Mouse (Mus musculus) mature B cell (primary cell): ENCODE results near the gene Scap.

Source experiments
- in situ Hi-C: fragments of 300-500 bp; cut with MboI; formaldehyde crosslinking; loops from 2 replicates; pipeline ENCODE4 v1.14.3; 2019

Gene Scap

DNA sequence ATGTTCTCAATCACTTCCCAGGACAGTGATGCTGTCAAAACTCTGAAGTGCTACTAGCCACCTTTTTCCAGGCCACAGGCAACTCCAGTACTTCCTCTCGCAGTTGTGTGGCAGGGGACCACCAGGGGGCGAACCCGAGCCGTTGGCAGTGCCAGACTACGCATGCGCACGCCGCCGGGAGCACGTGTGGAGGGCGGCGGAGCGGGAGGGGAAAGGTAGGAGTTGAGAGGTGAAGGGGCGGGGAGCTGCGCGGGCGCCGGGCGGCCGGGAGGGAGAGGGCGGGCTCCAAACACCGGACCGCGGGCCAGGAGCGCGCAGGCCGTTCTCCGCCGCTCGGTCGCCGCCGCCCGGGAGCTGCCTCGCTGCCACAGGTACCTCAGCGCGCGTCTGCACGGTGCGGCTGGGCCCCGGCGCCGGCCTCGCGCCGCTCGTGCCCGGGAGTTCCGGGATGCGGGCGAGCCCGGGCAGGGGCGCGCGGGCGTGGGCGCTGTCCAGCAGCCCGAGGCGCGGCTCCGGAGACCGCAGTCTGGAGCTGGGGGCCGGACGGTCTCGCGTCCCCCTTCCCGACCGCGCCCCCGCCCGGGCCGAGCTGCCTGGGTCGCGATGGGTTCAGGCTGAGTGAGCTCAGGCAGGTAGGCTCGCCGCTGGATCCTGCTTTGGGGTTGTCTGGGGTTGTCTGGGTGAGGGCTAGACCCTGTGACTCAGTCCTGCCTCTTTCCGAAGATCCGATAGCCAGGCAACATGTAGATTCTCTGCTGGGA, at the start of gene Scap:
Gene Scap (plus strand): TSS at position 154 of the 761 bp plus-strand sequence.
- in situ Hi-C loops = no loop called here

DNA sequence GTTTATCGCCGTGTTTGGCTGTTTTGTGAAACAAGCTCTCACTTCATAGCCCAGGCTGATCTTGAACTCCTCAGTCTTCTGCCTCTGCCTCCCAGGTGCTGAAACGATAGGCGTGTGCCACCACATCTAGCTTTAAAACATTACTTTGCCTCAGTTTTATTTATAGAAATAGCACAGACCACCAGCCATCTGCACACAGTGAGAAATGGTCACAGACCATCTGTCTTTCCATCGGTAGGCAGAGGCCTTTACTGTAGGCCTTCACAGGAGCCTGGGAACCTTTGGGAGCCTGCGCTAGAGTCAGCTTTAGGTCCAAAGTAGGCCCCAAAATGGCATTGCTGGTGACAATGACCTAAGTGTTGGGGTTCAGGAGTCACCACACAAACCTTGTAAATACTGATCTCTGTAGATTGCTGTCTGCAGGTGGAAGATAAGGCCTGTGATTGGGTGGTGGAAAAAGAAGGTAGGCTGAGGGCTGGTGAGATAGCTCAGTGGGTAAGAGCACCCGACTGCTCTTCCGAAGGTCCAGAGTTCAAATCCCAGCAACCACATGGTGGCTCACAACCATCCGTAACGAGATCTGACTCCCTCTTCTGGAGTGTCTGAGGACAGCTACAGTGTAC, 48.9 kb upstream of the Scap start:
- in situ Hi-C loops = no loop called here

DNA sequence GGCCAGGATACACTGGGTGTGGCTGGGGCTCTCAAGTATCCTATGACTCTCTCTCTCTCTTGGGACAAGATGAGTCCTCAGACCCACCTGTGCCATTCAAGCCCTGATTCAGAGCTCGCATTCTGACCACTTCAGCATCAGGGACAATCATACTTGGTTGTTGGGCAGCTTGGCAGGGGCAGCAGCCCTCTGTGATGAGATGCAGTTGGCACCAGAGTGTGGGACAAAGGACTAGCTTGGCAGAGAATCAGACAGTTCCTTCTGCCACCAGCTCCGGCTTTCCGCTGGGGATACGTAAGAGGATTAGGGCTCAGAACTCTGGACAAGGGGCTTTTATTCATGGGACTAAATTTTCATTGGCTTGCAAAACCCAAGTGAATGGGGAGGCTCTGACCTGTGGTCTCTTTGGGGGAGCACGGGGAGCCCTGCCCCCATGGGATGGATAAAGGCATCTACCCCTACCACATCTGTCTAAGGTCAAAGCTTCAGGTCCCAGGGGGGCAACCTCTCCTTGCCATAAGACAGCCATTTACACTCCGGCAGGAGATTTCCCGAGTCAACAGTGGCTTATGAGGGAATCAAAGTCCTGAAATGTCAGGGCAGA, 45.7 kb upstream of the Scap start:
- in situ Hi-C loops = no loop called here

DNA sequence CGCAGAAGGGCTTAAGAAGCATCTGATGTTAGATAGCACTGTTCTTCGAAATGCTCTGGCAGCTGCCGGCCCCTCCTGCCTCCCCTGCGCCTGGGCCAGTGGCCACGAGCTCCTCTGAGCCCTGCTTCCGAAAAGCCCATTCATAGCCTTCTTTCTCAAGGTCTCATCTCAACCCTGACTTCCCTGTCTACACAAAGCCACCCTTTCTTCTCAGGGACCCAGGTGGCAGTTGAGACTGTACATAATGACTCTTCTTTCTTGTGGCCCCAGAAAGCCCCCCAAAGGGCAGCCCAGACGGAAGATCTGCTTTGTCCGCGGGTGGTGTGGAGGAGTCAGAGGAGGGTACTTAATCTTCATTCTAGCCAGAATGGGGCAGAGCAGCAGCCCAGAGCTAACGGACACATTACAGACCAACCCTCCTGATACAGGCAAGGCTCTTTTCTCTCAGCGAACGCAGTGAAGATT, 39.8 kb upstream of the Scap start:
- in situ Hi-C loops = no loop called here

DNA sequence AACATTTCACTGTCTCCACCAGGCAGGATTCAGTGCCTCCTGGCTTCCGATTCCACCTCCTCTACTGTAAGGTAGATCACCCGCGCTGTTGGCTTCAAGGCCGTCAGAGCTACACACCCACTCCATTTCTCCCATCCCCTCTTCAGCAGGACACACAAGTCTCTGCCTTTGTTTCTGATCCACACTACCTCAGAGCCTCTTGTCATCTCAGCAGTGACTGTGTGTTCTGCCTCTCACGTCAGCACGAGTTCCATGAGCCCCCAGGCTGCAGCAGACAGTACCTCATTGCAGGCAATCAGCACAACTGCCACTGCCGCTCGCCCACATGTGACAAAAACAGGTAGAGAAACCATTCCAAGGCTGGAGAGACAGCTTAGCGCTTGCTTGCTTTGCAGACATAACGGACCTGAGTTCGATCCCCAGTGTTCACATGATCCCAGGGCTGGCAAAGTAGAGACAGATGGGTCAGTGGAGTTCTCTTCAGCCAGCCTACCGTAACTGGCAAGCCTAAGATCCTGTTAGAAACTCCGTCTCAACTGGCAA, 39.1 kb upstream of the Scap start:
- in situ Hi-C loops = no loop called here

DNA sequence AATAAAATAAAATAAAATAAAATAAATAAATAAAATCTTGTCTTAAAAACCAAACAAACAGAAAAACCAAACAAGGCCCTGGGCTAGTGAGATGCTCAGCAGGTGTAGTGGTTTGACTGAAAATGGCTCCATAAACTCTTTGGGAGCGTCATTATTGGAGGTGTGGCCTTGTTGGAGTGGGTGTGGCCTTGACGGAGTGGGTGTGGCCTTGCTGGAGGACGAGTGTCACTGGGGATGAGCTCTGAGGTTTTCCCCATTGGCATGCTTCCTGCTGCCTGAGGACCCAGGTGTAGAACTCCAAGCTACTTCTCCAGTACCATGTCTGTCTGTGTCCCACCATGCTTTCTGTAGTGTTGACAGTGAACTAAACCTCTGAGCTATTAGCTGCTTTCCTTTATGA, 38.3 kb upstream of the Scap start:
- in situ Hi-C loops = no loop called here

DNA sequence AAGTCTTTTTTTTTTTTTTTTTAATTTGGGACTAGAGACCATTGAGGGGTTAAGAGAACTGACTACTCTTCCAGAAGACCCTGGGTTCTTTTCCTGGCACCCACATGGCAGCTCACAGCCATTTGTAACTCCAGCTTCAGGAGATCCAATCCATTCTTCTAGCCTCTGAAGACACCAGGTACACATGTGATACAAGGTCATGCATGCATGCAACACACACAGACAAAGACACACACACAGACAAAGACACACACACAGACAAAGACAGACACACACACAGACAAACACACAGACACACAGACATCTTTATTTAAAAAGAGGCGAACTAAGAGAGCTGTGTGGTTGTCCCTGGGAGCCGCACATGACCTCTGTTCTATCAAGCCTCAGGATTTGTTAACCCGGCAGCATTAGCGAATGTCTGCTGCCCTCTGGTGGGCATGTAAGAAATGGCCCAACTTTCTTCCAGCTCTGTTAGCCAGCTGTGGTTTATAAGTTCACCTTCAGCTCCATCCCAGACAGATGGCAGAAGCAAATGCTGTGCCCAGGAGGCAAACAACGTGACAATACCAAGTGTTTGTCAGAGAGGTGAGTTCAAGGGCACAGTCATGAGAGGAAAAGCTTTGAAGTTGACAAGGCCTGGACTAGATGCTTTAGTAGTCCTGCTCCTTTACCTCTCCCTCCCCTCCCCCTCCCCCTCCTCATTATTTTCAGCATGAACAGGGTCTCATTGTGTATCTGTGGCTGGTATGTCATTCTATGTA, 36.0 kb upstream of the Scap start:
- in situ Hi-C loops = no loop called here

DNA sequence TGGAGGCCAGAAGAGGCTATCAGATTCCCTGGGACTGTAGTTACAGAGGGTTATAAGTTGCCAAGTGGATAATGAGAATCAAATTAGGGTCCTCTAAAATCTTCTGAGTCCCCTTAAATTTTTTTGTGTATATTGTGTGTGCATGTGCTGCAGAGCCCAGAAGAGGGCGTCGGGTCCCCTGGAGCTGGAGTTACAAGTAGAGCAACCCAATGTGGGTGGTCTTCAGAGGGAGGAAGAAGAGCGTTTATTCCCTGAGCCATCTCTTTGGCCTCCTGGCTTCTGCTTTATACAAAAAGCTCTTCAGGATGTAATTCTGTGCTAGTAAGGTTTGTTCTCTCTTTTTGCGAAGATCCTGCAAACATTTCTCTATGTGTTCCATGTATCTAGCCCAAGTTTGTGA, 28.6 kb upstream of the Scap start:
- in situ Hi-C loops = no loop called here

DNA sequence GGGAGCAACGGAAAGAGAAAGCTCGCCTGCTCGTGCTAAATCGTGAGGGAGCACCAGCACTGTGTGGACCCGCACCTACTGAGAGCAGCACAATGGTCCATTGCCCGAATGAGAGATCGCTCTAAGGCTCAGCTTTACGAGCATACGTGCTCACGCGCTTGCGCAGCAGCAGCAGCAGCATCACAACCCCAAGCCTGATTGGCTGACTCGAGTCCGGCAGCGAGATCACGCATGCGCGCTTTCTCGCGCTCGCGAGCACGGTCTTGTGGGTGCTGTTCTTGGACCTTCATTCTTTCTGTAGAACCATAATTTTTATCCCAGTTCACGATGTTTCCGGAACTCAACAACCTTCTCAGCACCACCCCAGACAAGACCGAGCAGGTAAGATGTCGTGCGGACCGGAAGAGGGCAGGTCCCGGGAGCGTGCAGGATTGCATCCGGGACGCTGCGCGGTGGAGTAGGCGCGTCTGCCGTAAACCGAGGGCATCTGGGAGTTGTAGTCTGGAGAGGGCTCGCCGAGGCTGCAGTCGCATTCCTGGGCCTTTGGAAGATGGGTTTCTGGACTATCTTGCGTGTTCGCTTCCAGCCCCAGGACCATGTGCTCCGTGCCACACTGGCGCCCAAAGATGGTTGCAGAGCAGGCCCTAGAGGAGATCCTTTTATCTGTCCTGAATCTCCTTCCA, 28.0 kb upstream of the Scap start, which contains the start of gene Elp6:
Gene Elp6 (plus strand): TSS at position 205 of the 683 bp plus-strand sequence.
- in situ Hi-C loops = no loop called here

DNA sequence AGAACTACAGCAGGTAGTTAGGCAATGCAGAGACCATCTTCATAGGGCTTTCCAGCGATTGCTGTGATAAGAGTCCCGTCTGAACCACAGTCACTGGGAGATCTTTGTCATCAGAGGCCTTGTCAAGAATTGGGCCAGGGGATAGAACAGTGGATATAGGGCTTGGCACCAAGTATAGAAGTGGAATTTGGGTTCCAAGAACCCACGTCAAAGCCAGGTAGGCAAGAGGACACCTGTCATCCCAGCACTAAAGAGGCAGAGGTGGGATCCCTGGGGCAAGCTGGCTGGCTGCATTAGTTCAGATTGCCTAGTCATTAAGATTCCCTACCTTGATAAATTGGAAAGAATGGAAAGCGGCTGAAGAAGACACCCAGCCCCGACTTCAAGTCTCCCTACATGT, 26.7 kb upstream of the Scap start:
- in situ Hi-C loops = no loop called here

DNA sequence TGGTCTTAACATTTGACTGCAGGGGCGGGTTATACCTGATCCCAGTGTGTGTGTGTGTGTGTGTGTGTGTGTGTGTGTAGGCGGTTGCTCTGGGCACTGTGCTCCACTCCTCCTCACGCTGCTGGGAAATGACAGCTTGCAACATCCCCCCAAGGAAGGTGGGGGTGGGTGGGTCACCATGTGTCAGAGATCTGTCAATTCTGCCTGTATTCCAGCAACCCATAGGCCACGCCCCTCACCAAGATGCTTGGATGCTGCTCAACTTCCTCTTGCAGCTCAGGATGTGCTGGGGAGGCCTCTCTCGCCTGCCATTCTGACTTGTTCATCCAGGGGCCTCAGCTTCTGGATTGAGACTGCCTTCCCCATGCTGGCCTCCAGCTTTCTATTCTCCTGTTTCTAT, 18.4 kb upstream of the Scap start:
- in situ Hi-C loops = no loop called here

DNA sequence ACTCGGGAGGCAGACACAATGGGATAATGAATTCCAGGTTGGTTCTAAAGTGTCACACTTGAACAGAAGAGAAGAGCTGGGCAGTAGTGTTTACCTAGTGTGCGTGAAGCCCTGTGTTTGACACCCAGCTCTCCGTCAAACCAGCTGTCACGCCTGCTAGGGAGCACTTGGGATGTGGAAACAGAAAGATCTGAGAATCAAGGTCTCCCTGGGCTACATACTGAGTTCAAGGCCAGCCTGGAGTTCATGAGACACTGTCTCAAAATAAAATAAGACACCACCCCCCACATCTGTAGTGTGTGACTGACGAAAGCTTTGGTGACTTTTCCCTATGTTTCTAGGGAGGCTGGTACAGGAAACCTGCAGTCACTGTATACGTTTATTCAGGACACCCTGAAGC, 17.7 kb upstream of the Scap start:
- in situ Hi-C loops = no loop called here

DNA sequence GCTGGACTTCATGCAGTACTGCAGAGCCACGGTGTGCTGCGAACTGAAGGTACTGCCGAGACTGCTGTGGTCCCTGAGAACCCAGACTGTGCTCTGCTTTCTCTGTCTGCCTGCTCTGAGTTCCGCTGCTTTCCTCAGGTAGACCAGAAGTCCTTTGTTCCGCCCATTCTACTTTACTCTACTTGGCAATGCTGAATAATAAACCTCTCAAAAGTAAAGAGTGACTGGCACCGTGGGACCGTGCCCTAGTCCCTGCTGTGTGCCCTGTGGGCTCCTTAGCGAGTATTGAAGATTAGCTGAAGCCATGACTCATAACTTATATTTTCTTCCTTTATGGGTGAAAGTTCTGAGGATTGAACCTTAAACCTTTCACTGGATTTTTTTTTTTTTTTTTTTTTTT, 17.2 kb upstream of the Scap start:
- in situ Hi-C loops = no loop called here

DNA sequence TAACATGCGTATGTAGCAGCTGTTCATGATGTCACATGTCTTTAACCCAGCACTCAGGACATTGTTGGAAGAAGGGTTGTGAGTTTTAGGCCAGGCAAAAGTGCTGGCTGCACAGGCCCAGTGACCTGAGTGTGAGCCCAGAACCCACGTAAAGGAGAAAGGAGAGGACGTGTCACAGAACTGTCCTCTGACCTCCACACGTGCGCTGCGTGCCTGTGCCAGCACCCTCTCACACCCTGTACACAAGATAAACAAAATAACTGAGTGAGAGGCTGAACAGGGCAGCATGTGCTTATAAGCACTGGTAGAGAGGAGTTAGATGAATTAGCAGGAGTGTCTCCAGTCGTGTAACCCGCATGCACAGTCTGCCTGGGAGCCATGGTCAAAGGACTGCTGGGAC, 16.6 kb upstream of the Scap start:
- in situ Hi-C loops = no loop called here

DNA sequence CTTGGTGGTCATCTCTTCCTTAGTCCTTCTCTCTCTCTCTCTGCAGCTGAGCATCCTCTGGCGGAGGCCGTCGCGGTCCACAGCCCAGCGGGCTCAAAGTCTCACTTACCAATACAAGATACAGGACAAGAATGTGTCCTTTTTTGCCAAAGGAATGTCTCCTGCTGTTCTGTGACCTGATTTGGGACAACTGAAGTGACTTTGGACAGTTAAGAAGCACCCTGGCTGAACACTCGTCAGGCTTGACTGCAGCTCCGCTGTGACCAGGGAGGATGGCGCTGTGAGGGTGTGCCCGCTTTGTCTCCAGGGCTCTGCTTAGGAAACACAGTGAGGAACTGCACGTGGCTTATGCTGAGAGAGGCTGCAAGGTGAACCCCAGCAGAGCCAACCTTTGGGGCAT, 12.3 kb upstream of the Scap start:
- in situ Hi-C loops = no loop called here

DNA sequence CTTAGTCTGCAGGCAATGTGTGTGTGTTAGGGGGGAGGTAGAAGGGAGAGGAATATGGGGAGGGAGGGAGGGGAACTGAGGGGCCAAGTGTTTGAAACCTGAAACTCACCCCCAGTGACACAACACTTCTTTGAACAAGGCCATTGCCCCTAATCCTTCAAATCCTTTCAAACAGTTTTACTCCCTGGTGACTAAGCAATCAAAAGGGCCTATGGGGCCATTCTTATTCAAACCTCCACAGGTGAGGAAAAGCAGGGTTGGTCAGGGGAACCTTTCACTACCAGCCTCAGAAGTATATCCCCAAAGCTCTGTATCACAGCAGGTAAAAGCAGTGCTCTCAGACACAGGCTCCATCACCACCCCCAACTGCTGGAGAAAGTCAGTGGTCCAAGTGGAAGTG, 10.1 kb upstream of the Scap start:
- in situ Hi-C loops = no loop called here

DNA sequence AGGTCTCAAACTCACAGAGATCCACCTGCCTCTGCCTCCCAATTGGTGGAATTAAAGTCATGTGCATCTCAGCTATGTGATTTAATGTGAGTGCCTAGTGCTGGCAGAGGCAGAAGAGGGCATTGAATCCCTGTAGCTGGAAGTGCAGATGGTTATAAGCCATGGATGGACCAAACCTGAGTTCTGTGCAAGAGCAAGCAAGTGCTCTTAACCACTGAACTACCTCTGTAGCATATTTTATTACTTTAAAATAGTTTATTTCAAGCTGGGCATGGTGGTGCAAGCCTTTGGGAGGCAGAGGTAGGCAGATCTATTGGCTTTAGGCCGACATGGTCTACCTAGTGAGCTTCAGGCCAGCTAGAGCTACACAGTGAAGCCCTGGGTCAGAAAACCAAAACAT, 8.9 kb upstream of the Scap start:
- in situ Hi-C loops = no loop called here

DNA sequence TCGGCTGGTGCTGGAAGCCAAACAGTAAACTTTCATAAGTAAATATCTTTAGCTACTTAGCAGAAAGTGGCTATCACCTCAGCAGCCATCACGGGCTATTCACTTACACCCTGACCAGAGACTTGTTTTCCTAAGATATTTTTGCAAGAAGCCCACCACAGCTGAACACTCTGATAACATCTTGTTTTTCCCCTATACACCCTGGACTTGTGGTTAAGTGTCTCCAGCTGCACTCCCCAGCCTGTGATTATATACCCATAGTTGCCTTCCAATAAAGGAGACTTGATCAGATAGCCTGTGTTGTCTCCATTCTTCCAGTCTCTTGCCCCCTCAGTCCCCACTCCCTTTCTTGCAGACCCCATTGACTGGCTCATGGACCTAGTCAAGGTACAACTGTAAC, 4.9 kb upstream of the Scap start:
- in situ Hi-C loops = no loop called here

DNA sequence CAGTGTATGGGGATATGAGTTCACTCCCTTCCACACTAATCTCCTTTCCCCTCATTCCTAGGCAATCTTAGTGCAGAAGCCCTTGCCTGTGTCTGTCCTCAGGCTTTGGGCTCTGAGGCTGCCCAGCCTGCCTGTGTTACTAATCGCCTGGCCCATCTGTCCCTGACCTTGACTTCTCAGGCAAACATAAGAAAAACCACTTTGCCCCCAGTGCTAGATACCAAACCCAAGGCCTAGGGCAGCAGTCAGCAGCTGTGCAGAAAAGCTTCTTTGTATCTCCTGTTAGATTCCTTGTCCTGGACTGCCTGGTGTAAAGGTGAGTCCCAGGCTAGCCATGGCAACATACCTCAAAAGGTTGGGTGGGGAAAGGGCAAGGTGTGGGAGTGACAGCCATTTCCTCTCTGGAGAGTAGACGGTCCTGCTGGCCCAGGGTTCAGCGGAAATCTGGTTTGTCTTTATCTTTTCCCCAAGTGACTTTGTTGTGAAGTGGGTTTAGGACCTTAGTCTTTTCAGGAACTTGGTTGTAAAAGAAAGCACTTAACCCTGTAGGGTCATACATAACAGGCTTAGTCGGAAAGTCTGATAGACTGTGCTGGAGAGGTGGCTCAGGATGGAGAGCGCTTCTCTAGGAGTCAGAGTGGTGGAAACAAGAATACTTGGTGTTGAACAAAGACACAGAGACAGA, 4.0 kb upstream of the Scap start:
- in situ Hi-C loops = no loop called here

DNA sequence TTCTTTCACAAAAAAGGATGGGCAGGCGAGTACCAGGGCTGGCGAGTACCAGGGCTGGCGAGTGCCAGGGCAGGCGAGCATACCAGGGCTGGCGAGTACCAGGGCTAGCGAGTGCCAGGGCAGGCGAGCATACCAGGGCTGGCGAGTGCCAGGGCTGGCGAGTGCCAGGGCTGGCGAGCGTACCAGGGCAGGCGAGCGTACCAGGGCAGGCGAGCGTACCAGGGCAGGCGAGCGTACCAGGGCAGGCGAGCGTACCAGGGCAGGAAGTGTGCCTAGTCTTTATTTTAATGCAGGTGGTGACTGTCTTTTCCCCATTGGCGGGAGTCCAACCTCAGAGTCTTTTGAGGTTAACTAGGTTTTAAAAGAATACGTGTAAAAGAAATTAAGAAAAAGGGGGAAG, 3.4 kb upstream of the Scap start:
- in situ Hi-C loops = no loop called here

DNA sequence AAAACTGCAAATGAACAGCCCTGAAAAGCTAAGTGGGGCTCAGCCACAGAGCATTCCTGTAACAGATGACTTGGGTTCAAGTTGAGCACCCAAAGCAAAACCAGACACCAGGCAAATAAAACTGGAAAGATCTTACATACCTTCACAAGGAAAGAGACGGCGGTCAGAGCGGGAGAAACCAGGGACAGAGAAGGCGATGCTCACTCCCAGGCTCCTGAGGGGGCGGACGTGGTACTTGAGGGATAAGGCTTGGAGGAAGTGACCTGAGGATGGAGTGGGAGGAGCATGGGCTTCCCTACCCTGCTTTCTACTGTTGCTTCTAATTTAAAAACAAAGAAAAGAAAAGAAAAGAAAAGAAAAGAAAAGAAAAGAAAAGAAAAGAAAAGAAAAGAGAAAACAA, 2.7 kb upstream of the Scap start:
- in situ Hi-C loops = no loop called here
